Mouse (Mus musculus): ENCODE measurements at regions not wholly inside any gene's neighbourhood (a gene's known extent, or its start where the extent isn't known, plus 50 kb on each side); places are given as distances from the start of the nearest gene placed in this dataset.

- TF ChIP-seq CTCF (conservative IDR thresholded peaks at IDR 0.05; ENCODE audit: insufficient read depth, insufficient read length, low read depth, low read length) (no peak), POLR2A (IDR thresholded peaks at IDR 0.05; ENCODE audit: low read depth, low read length) (no peak)
These were observed 93.5 kb upstream of the Gprc5b start for GRCm38 (mm10) chr7:119088537-119088936.

Data from kidney, adult 2 months (tissue).